Mouse (Mus musculus) forebrain, embryonic 14.5 days (tissue): Measurements from ENCODE around the gene Slc7a5. TPM values are rescaled to one million over a fixed set of nuclear protein-coding genes. Genes with fewer than 3 reads are reported as not detected.

Experiments used
- ATAC-seq: fragments of 200-750 bp; cut with Nextera tagmentation; 2 replicates; pipeline ENCODE4 v1.8.0; 2017; ENCODE audit warnings: mild to moderate bottlenecking, moderate library complexity
- DNase-seq: peaks from one replicate; pipeline ENCODE4 v3.0.0-alpha.2; 2015; ENCODE audit warnings: low spot score
- H3K27ac ChIP-seq: fragments of 300-500 bp; sonication (generic); 2 replicates; pipeline ENCODE4 v1.5.1; 2014; ENCODE audit warnings: low read depth, mild to moderate bottlenecking, control low read depth, low read length, moderate library complexity
- H3K27me3 ChIP-seq: fragments of 300-500 bp; sonication (generic); replicated peaks from 2 replicates; pipeline ENCODE4 v1.6.1; 2014; ENCODE audit warnings: low read length, control low read depth, mixed read lengths; ENCODE audit not compliant: control insufficient read depth, insufficient read depth
- H3K36me3 ChIP-seq: fragments of 300-500 bp; sonication (generic); 2 replicates; pipeline ENCODE4 v1.6.1; 2014; ENCODE audit warnings: low read length, control low read depth; ENCODE audit not compliant: control insufficient read depth, insufficient read depth
- H3K4me1 ChIP-seq: fragments of 300-500 bp; sonication (generic); 2 replicates; pipeline ENCODE4 v1.6.1; 2014; ENCODE audit warnings: antibody characterized with exemption, low read length, control low read depth; ENCODE audit not compliant: control insufficient read depth, insufficient read depth
- H3K4me2 ChIP-seq: fragments of 300-500 bp; sonication (generic); 2 replicates; pipeline ENCODE4 v1.6.1; 2014; ENCODE audit warnings: mild to moderate bottlenecking, control low read depth, low read length
- H3K4me3 ChIP-seq: fragments of 300-500 bp; sonication (generic); 2 replicates; pipeline ENCODE4 v1.5.1; 2014; ENCODE audit warnings: low read depth, low read length, control low read depth
- H3K9ac ChIP-seq: fragments of 300-500 bp; sonication (generic); 2 replicates; pipeline ENCODE4 v1.6.1; 2014; ENCODE audit warnings: mild to moderate bottlenecking, low read length, control low read depth, moderate library complexity
- H3K9me3 ChIP-seq: fragments of 300-500 bp; sonication (generic); replicated peaks from 2 replicates; pipeline ENCODE4 v1.6.1; 2016; ENCODE audit warnings: low read length, control low read depth, mixed read lengths; ENCODE audit not compliant: control insufficient read depth
- WGBS: fragments of 180-500 bp; shearing (Covaris S2); extraction: QIAGEN DNeasy Blood & Tissue Kit; methylation state at CpG from one replicate; pipeline ENCODE4 v1.1.7; 2014; 5-methylcytosine and 5-hydroxymethylcytosine counted together
- polyA plus RNA-seq: library from polyadenylated mRNA; unstranded; fragments of >200 nt; fragmentation: Nextera tagmentation; extraction: Ambion mirVana; gene quantifications from 2 replicates; pipeline ENCODE4 v1.2.1, GENCODE M21; 2014

Gene Slc7a5
- polyA plus RNA-seq, 1 experiment from 2014 or later, result 37.9 TPM

- WGBS, result 58% methylated on average over 6 of the region's 6 CpGs
- H3K27me3 ChIP-seq, result no peaks in the 10 kb centered on the region
- H3K4me2 ChIP-seq, result no peak overlapping the region
- no peaks in the 10 kb centered on the region for H3K4me1 ChIP-seq
- no peaks in the 10 kb centered on the region for H3K9me3 ChIP-seq
- H3K27ac ChIP-seq, result no peak overlapping the region
- ATAC-seq (no peak), DNase-seq (no peak)
- no peak overlapping the region for H3K9ac ChIP-seq
- no peak overlapping the region for H3K4me3 ChIP-seq
- H3K36me3 ChIP-seq, result no peaks in the 10 kb centered on the region
Measured at GRCm38 (mm10) chr8:121861276-121861675, 46.2 kb downstream of the Slc7a5 start.

- H3K9me3 ChIP-seq, result no peaks in the 10 kb centered on the region
- H3K9ac ChIP-seq, result no peak overlapping the region
- no peak for DNase-seq
- 59% methylated on average over 2 of the region's 2 CpGs for WGBS
- no peaks in the 10 kb centered on the region for H3K27me3 ChIP-seq
- ATAC-seq, result no peak
- no peak overlapping the region for H3K4me2 ChIP-seq
- no peaks in the 10 kb centered on the region for H3K4me1 ChIP-seq
- no peak overlapping the region for H3K27ac ChIP-seq
- H3K36me3 ChIP-seq, result no peaks in the 10 kb centered on the region
- H3K4me3 ChIP-seq, result no peak overlapping the region
Measured at GRCm38 (mm10) chr8:121857747-121858146, 49.7 kb downstream of the Slc7a5 start.

DNA sequence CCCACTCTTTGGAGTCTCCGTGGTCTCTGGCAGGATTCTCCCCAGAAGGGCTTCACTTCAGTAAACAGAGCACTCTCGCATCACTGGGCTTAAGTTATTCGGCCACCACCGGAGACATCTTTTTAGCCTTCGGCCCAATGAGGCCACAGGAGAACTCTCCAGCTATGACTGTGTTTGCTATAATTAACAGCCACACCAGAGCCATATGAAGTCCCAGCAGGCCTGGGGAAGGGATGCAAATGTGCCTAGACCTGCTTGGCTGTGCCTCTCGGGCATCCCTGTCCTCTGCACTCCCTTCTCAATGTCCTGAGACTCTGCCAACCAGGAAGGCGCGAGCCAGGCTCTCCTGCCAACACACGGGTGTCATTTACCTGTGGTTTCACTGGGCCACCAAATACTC lies 50.2 kb downstream of the Slc7a5 start:
- no peak for DNase-seq
- H3K9ac ChIP-seq, result no peak overlapping the region
- ATAC-seq, result no peak
- WGBS, result 66% methylated on average over 9 of the region's 9 CpGs
- H3K4me2 ChIP-seq, result no peak overlapping the region
- H3K27ac ChIP-seq, result no peak overlapping the region
- no peak overlapping the region for H3K4me3 ChIP-seq
- no peaks in the 10 kb centered on the region for H3K27me3 ChIP-seq
- H3K4me1 ChIP-seq, result no peaks in the 10 kb centered on the region
- H3K36me3 ChIP-seq, result no peaks in the 10 kb centered on the region
- no peaks in the 10 kb centered on the region for H3K9me3 ChIP-seq

DNA sequence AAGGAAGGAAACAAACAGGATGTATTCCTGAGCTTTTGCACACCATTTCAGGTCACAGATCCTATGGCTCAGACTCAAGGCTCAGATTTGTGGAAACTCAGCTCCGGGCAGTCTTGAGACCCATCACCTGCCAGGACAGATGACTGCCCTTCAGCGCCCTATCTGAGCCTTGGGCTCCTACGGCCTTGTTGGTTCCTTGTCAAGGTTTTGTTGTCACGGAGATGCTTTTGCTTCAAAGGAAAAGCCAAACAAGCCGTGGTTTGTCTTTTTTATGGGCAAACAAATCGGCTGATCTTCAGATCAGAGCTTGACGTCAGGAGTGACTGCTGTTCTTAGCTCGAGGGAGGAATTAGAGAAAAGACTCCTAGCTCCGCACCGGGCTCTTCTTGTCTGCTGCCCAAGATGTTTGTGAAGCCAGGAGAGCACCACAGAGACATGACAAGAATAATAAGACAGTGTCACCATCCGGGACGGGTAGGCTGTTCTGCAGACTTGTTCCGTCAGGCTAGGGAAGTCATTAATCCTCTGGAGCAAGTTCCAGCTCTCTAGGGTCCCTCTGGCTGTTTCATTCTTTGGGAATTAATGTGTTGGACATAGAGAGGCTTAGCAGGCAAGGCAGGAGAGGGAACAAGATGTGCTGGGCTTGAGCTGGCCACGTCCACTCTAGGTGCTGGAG lies 51.3 kb downstream of the Slc7a5 start:
- DNase-seq, result no peak
- 88% methylated on average over 14 of the region's 14 CpGs for WGBS
- no peak for ATAC-seq
- Histone ChIP-seq H3K4me2 (no peak overlapping the region), H3K9me3 (no peaks in the 10 kb centered on the region), H3K4me1 (peaks cover 4% of the 10 kb centered on the region; the same call in 1 of the 2 replicates), H3K36me3 (no peaks in the 10 kb centered on the region), H3K27me3 (no peaks in the 10 kb centered on the region), H3K27ac (no peak overlapping the region), H3K4me3 (no peak overlapping the region), H3K9ac (no peak overlapping the region)

- Histone ChIP-seq H3K9ac (no peak overlapping the region), H3K4me3 (no peak overlapping the region), H3K4me2 (no peak overlapping the region), H3K27ac (no peak overlapping the region), H3K27me3 (no peaks in the 10 kb centered on the region), H3K36me3 (no peaks in the 10 kb centered on the region), H3K4me1 (peaks cover 6% of the 10 kb centered on the region; the same call in 1 of the 2 replicates), H3K9me3 (no peaks in the 10 kb centered on the region)
- no peak for DNase-seq
- WGBS, result 77% methylated on average over 2 of the region's 2 CpGs
- no peak for ATAC-seq
Measured at GRCm38 (mm10) chr8:121853586-121853985, 53.9 kb downstream of the Slc7a5 start.

- no peak overlapping the region for H3K27ac ChIP-seq
- no peak for DNase-seq
- H3K9ac ChIP-seq, result no peak overlapping the region
- no peak overlapping the region for H3K4me2 ChIP-seq
- no peak for ATAC-seq
- peaks cover 6% of the 10 kb centered on the region; the same call in 1 of the 2 replicates for H3K4me1 ChIP-seq
- H3K4me3 ChIP-seq, result no peak overlapping the region
- no peaks in the 10 kb centered on the region for H3K36me3 ChIP-seq
- H3K9me3 ChIP-seq, result no peaks in the 10 kb centered on the region
- H3K27me3 ChIP-seq, result no peaks in the 10 kb centered on the region
- WGBS, result 67% methylated on average over 7 of the region's 7 CpGs
Measured at GRCm38 (mm10) chr8:121852464-121852863, 55.0 kb downstream of the Slc7a5 start.

- Histone ChIP-seq H3K4me3 (no peak overlapping the region), H3K4me1 (peaks cover 6% of the 10 kb centered on the region; the same call in 1 of the 2 replicates), H3K27ac (no peak overlapping the region), H3K4me2 (no peak overlapping the region), H3K27me3 (no peaks in the 10 kb centered on the region), H3K9me3 (no peaks in the 10 kb centered on the region), H3K9ac (no peak overlapping the region; the same call in 1 of the 2 replicates), H3K36me3 (no peaks in the 10 kb centered on the region)
- no peak for ATAC-seq
- 45% methylated on average over 7 of the region's 7 CpGs for WGBS
- no peak for DNase-seq
Measured at GRCm38 (mm10) chr8:121851716-121852115, 55.8 kb downstream of the Slc7a5 start.

DNA sequence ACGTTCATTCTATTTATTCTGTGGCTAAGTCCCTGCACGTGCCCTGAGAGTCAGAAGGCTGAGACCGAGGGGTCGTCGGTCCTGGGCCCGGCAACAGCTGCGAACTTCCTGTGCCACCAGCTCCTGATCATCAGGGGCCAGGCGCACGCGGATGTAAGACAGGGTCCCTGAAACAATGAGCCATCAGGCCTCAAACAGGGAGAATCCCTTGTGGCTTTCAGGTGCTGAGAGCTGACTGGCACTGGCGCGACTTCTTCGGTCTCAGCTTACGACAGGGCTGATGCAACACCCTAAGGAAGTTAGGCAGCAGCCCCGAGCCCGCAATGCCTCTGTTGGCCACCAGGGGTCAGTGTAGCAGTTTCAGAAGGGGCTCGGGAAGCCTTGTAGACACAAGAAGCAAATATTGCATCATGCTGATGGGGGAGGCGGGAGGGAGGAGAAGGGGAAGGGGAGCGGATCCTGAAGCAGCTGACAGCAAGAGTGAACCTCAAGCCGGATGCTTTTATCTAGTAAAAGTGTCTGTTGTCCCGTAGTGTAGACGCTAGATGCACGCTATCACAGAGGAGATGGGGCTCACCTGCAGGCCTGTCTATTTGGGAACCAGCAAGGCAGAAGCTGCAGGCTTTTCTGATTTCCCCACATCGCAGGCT lies 56.5 kb downstream of the Slc7a5 start:
- Histone ChIP-seq H3K9ac (peak overlapping the region; percentile 45; the same call in 1 of the 2 replicates), H3K4me2 (peak overlapping the region; percentile 46), H3K27ac (no peak overlapping the region), H3K4me3 (peak overlapping the region; percentile 8; the same call in 1 of the 2 replicates), H3K4me1 (peaks cover 6% of the 10 kb centered on the region; the same call in 1 of the 2 replicates), H3K36me3 (no peaks in the 10 kb centered on the region), H3K9me3 (no peaks in the 10 kb centered on the region), H3K27me3 (no peaks in the 10 kb centered on the region)
- peak; percentile 90 for ATAC-seq
- 7% methylated on average over 24 of the region's 24 CpGs for WGBS
- peak; percentile 98 for DNase-seq

DNA sequence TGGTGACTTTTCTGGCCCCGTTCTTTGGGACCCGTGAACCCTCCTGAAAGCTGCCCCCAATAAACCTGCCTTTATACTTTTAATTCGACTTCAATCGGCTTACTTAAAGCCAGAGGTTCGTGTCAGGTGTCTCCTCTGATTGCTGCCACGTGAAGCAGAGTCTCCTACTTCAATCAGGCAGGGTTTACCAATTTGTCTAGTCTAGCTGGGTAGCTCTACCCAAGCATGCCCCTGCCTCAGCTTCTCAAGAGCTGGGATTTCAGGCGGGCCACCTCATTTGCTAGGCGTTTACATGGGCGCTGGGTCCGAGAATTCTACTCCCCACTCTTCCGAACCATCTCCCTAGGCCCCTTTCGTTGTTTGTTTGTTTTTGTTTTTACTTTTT lies 57.1 kb downstream of the Slc7a5 start:
- DNase-seq, result no peak

More for the DNA sequence above, 57.1 kb downstream of the Slc7a5 start:
- no peak for ATAC-seq
- H3K4me3 ChIP-seq, result 0 out of 2 replicates have a peak overlapping the region, but pooled peaks have one; percentile 8
- H3K9ac ChIP-seq, result no peak overlapping the region
- H3K27ac ChIP-seq, result no peak overlapping the region
- H3K27me3 ChIP-seq, result no peaks in the 10 kb centered on the region
- 41% methylated on average over 12 of the region's 12 CpGs for WGBS
- peaks cover 6% of the 10 kb centered on the region; the same call in 1 of the 2 replicates for H3K4me1 ChIP-seq
- H3K36me3 ChIP-seq, result no peaks in the 10 kb centered on the region
- no peaks in the 10 kb centered on the region for H3K9me3 ChIP-seq
- peak overlapping the region; percentile 46 for H3K4me2 ChIP-seq
